Mouse (Mus musculus): ENCODE measurements around the gene Ehd1. TPM values are rescaled to one million over a fixed set of nuclear protein-coding genes. Genes with fewer than 3 reads are reported as not detected.

Gene Ehd1
- polyA plus RNA-seq (2015; fragmentation: Nextera tagmentation; extraction: Ambion mirVana) = 177 and 201 TPM in 2 replicates

DNA sequence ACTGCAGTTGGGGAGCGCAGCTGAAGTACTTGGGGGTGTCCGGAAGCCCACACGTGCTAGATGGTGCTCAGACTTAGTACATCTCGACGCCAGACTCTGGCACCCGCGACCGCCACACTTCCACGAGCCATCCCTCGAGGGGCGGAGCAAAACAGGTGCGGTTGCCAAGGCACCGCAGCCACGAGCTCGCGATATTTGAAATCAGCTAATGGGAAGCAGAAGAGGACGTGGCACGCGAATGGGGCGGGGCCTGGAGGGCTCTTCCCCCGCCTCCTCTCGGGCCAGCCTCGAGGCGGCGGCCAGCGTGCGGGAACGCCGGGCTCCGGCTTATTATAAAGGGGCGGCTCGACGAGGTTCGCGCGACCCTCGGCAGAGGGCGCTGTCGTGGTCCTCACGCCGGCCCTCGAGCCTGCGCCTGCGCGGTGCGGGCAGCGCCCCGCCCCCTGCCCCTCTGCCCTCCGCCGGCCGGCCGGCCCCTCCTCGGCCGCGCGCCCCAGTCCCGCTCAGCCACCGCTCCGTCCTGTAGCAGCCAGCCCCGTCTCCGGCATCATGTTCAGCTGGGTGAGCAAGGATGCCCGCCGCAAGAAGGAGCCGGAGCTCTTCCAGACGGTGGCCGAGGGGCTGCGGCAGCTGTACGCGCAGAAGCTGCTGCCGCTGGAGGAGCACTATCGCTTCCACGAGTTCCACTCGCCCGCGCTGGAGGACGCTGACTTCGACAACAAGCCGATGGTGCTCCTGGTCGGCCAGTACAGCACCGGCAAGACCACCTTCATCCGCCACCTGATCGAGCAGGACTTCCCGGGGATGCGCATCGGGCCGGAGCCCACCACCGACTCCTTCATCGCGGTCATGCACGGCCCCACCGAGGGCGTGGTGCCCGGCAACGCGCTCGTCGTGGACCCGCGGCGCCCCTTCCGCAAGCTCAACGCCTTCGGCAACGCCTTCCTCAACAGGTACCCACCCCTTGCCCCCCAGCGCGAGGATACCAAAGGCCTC is at the start of gene Ehd1:
Gene Ehd1, plus strand, starts transcription at position 300 of the 996 bp plus-strand sequence.
- Histone ChIP-seq H3K9ac (ENCODE audit: low read depth, low read length) (peak within 1 kb of the TSS; percentile 93), H3K9me3 (ENCODE audit: control insufficient read depth) (no peaks in the 10 kb centered on the region), H3K4me2 (replicated peaks; ENCODE audit: low read depth) (peak within 1 kb of the TSS; percentile 83), H3K36me3 (ENCODE audit: control insufficient read depth, insufficient read depth) (peaks cover 14% of the 10 kb centered on the region), H3K4me1 (replicated peaks; ENCODE audit: control insufficient read depth, insufficient read depth, low read length) (peaks cover 21% of the 10 kb centered on the region), H3K4me3 (ENCODE audit: low read depth, low read length) (peak within 1 kb of the TSS; percentile 90), H3K27ac (ENCODE audit: low read depth, low read length) (peak within 1 kb of the TSS; percentile 88), H3K27me3 (replicated peaks; ENCODE audit: control insufficient read depth, insufficient read depth, low read length) (no peaks in the 10 kb centered on the region)
- TF ChIP-seq CTCF (IDR thresholded peaks at IDR 0.05; ENCODE audit: low read depth) = peak; percentile 76
- WGBS = under 1% methylated on average over 104 of the region's 106 CpGs
- ATAC-seq = peak; percentile 84

DNA sequence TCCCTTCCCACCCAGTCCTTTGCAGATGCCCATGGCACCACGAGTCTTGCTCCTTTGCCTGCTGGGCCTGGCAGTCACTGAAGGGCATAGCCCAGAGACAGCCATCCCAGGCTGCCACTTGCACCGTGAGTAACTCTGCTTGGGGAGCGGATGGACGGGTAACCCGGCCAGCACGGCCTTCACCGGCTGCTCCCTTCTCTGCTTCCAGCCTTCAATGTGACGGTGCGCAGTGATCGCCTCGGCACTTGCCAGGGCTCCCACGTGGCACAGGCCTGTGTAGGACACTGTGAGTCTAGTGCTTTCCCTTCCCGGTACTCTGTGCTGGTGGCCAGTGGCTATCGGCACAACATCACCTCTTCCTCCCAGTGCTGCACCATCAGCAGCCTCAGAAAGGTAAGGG is 49.8 kb upstream of the Ehd1 start:
- no peaks in the 10 kb centered on the region for H3K4me1 ChIP-seq (replicated peaks; ENCODE audit: control insufficient read depth, insufficient read depth, low read length)
- H3K4me2 ChIP-seq (replicated peaks; ENCODE audit: low read depth) = no peak overlapping the region
- H3K9ac ChIP-seq (ENCODE audit: low read depth, low read length) = no peak overlapping the region
- peaks cover 44% of the 10 kb centered on the region for H3K36me3 ChIP-seq (ENCODE audit: control insufficient read depth, insufficient read depth)
- no peak for ATAC-seq
- H3K27ac ChIP-seq (ENCODE audit: low read depth, low read length) = no peak overlapping the region
- 88% methylated on average over 14 of the region's 14 CpGs for WGBS
- H3K27me3 ChIP-seq (replicated peaks; ENCODE audit: control insufficient read depth, insufficient read depth, low read length) = no peaks in the 10 kb centered on the region
- no peak overlapping the region for H3K4me3 ChIP-seq (ENCODE audit: low read depth, low read length)
- no peak for TF ChIP-seq CTCF (IDR thresholded peaks at IDR 0.05; ENCODE audit: low read depth)
- H3K9me3 ChIP-seq (ENCODE audit: control insufficient read depth) = no peaks in the 10 kb centered on the region

DNA sequence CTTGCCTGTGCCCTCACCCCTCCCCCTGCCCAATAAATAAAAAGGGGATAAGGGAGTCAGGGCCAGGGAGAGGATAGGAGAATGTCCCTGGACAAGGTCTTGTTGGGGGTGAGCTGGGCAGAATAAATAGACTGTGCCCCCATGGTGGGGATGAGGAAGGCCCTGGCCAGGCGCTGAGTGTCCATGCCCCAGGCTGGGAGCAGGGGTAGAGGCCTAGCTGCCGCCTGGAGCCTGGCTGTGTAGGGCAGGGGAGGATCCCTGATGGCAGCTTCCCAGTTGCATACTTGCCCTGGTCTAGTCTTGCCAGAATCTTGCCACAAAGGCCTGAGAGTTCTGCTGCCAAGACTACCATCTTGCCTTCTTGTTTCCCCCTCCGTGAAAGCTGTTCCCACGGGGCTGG is 48.7 kb upstream of the Ehd1 start:
- no peak overlapping the region for H3K27ac ChIP-seq (ENCODE audit: low read depth, low read length)
- no peaks in the 10 kb centered on the region for H3K27me3 ChIP-seq (replicated peaks; ENCODE audit: control insufficient read depth, insufficient read depth, low read length)
- ATAC-seq = no peak
- no peaks in the 10 kb centered on the region for H3K4me1 ChIP-seq (replicated peaks; ENCODE audit: control insufficient read depth, insufficient read depth, low read length)
- H3K4me3 ChIP-seq (ENCODE audit: low read depth, low read length) = no peak overlapping the region
- no peak overlapping the region for H3K4me2 ChIP-seq (replicated peaks; ENCODE audit: low read depth)
- H3K9me3 ChIP-seq (ENCODE audit: control insufficient read depth) = no peaks in the 10 kb centered on the region
- WGBS = 89% methylated on average over 4 of the region's 4 CpGs
- H3K36me3 ChIP-seq (ENCODE audit: control insufficient read depth, insufficient read depth) = peaks cover 54% of the 10 kb centered on the region
- H3K9ac ChIP-seq (ENCODE audit: low read depth, low read length) = no peak overlapping the region
- TF ChIP-seq CTCF (IDR thresholded peaks at IDR 0.05; ENCODE audit: low read depth) = no peak

DNA sequence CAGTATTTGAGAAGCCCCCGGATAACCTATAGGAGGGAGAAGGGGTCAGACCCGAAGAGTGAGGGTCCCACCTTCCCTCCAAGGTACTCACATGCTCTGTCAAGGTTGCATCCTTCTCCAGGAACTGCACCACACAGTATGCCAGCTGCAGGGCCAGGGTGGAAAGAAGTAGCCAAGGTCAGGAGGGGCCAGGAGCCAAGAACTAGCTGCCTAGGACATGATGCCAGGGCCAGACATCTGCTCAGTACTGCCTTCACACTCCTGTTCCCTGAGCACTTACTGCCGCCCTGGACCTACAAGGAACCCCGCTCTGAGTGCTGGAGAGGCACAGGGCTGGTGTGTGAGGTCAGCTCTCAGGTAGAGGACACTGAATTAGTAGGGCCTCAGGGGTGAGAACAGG is 46.1 kb upstream of the Ehd1 start:
- no peaks in the 10 kb centered on the region for H3K27me3 ChIP-seq (replicated peaks; ENCODE audit: control insufficient read depth, insufficient read depth, low read length)
- H3K9me3 ChIP-seq (ENCODE audit: control insufficient read depth) = no peaks in the 10 kb centered on the region
- 83% methylated on average over 4 of the region's 4 CpGs for WGBS
- ATAC-seq = no peak
- TF ChIP-seq CTCF (IDR thresholded peaks at IDR 0.05; ENCODE audit: low read depth) = no peak
- peaks cover 8% of the 10 kb centered on the region; the same call in 1 of the 2 replicates for H3K4me1 ChIP-seq (replicated peaks; ENCODE audit: control insufficient read depth, insufficient read depth, low read length)
- H3K27ac ChIP-seq (ENCODE audit: low read depth, low read length) = no peak overlapping the region
- no peak overlapping the region for H3K9ac ChIP-seq (ENCODE audit: low read depth, low read length)
- peaks cover 56% of the 10 kb centered on the region for H3K36me3 ChIP-seq (ENCODE audit: control insufficient read depth, insufficient read depth)
- no peak overlapping the region for H3K4me2 ChIP-seq (replicated peaks; ENCODE audit: low read depth)
- H3K4me3 ChIP-seq (ENCODE audit: low read depth, low read length) = no peak overlapping the region

DNA sequence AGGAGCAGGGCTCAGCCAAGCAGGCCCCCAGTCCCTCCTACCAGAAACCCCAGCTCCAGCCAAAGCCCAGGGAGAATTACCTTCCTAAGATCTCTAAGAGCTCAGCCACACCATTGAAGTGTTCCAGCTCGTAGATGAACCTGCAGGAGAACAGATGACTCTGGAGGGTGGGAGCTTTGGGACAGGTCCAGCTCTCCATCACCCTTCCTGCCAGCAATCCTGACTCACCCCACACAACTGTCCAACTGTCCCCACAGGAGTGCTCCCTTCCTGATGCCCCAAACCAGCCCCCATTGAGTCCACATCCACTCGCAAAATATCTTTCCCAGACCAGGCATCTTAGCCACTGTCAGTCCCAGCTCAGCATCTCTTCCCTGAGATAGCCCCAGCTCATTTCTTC is 45.5 kb upstream of the Ehd1 start:
- 98% methylated on average over 2 of the region's 2 CpGs for WGBS
- no peak overlapping the region for H3K4me3 ChIP-seq (ENCODE audit: low read depth, low read length)
- no peak overlapping the region for H3K27ac ChIP-seq (ENCODE audit: low read depth, low read length)
- no peak for TF ChIP-seq CTCF (IDR thresholded peaks at IDR 0.05; ENCODE audit: low read depth)
- no peaks in the 10 kb centered on the region for H3K27me3 ChIP-seq (replicated peaks; ENCODE audit: control insufficient read depth, insufficient read depth, low read length)
- peaks cover 56% of the 10 kb centered on the region for H3K36me3 ChIP-seq (ENCODE audit: control insufficient read depth, insufficient read depth)
- ATAC-seq = no peak
- H3K9ac ChIP-seq (ENCODE audit: low read depth, low read length) = no peak overlapping the region
- no peaks in the 10 kb centered on the region for H3K9me3 ChIP-seq (ENCODE audit: control insufficient read depth)
- H3K4me2 ChIP-seq (replicated peaks; ENCODE audit: low read depth) = no peak overlapping the region
- peaks cover 8% of the 10 kb centered on the region; the same call in 1 of the 2 replicates for H3K4me1 ChIP-seq (replicated peaks; ENCODE audit: control insufficient read depth, insufficient read depth, low read length)

DNA sequence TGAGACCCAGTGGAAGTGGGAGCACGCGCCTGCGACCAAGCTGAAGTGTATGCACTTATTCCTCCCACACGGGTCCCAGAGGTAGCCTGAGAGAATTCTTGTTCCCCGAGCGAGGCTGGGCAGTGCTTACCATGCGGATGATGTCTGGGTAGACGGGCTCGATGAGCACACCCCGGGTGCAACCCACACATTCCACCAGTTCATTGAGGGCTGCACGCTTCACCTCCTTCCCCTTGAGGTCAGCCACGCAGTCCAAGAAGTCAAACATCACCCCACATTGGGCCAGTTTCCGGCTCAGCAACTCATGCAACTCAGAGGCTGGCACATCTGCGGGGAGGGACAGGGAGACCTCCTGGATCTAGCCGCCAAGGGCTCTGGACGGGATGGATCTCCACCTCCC is 42.9 kb upstream of the Ehd1 start:
- TF ChIP-seq CTCF (IDR thresholded peaks at IDR 0.05; ENCODE audit: low read depth) = no peak
- no peak for ATAC-seq
- Histone ChIP-seq H3K4me1 (replicated peaks; ENCODE audit: control insufficient read depth, insufficient read depth, low read length) (peaks cover 8% of the 10 kb centered on the region; the same call in 1 of the 2 replicates), H3K27me3 (replicated peaks; ENCODE audit: control insufficient read depth, insufficient read depth, low read length) (no peaks in the 10 kb centered on the region), H3K36me3 (ENCODE audit: control insufficient read depth, insufficient read depth) (peaks cover 39% of the 10 kb centered on the region), H3K9me3 (ENCODE audit: control insufficient read depth) (no peaks in the 10 kb centered on the region), H3K4me3 (ENCODE audit: low read depth, low read length) (no peak overlapping the region), H3K27ac (ENCODE audit: low read depth, low read length) (no peak overlapping the region), H3K4me2 (replicated peaks; ENCODE audit: low read depth) (no peak overlapping the region), H3K9ac (ENCODE audit: low read depth, low read length) (no peak overlapping the region)
- 92% methylated on average over 16 of the region's 16 CpGs for WGBS
